14 mouse cellular contexts compared by ENCODE assay signal in genomic region chr3:67573523-67573922, GRCm38 (mm10). TPM values are rescaled to one million over a fixed set of nuclear protein-coding genes. Genes with fewer than 3 reads are reported as not detected.
DNase-seq lines count a peak whose midpoint lies in the region; TF ChIP-seq lines count a peak whose summit lies in the region.
"Had no signal": no experiment of that assay in that cellular context is flagged by ENCODE, and none has a peak within 500 bp of the region (broad histone marks: within the 10 kb centered on the region; RNA-seq: fewer than 3 reads in every experiment).

No protein-coding gene starts in this region.

- H3K9ac ChIP-seq in ES-E14 (ENCODE audit: insufficient read depth, low read depth, low read length, poor library complexity, severe bottlenecking): no peak overlapping the region
- H3K9ac ChIP-seq: embryonic facial prominence, embryonic 15.5 days; heart, embryonic 13.5 days; limb, embryonic 15.5 days had no signal

- in situ Hi-C loops in ES-E14 (cut with MboI; ENCODE audit: low sequenced_read_pairs in 2 of 2, unreplicated experiment in 2 of 2): no loop called here

- no peaks in the 10 kb centered on the region for H3K9me3 ChIP-seq in ES-E14 (ENCODE audit: control insufficient read depth, insufficient read depth, low read depth, low read length)
- H3K9me3 ChIP-seq: embryonic facial prominence, embryonic 15.5 days; heart, embryonic 13.5 days; limb, embryonic 15.5 days had no signal

- DNase-seq in embryo, embryonic 10.5 days (ENCODE audit: low spot score): peak; percentile 2
- DNase-seq in embryo, embryonic 11 days: no peak
- DNase-seq in 416B (ENCODE audit: low read depth): peak; percentile 51
- peak; percentile 38 for DNase-seq in ES-E14 (ENCODE audit: low read depth, low spot score)
- DNase-seq in induced T-regulatory cell, adult 2 months (ENCODE audit: low read depth): peak; percentile 34
- no peak for DNase-seq in lung, adult 2 months
- DNase-seq in heart, postnatal 4 days: no peak
- DNase-seq in thymus, adult 2 months: no peak
- DNase-seq: cerebellum, adult 9-11 months; right cerebral cortex, postnatal 4 days had no signal

- no peaks in the 10 kb centered on the region for H3K36me3 ChIP-seq in ES-E14 (ENCODE audit: control insufficient read depth, insufficient read depth, low read length, poor library complexity, severe bottlenecking)
- no peaks in the 10 kb centered on the region for H3K36me3 ChIP-seq in thymus, adult 2 months (ENCODE audit: control insufficient read depth, insufficient read depth, low read length)
- H3K36me3 ChIP-seq: embryonic facial prominence, embryonic 15.5 days; heart, embryonic 13.5 days; limb, embryonic 15.5 days had no signal

- H3K27ac ChIP-seq in ES-E14 (ENCODE audit: insufficient read depth, low read depth, low read length, poor library complexity, severe bottlenecking): no peak overlapping the region
- no peak overlapping the region for H3K27ac ChIP-seq in thymus, adult 2 months (ENCODE audit: control insufficient read depth, insufficient read depth, low read length)
- H3K27ac ChIP-seq: embryonic facial prominence, embryonic 15.5 days; heart, embryonic 13.5 days; limb, embryonic 15.5 days had no signal

- TF ChIP-seq CTCF in lung, adult 2 months (IDR thresholded peaks at IDR 0.05; ENCODE audit: insufficient read depth, low read length): no peak
- TF ChIP-seq CTCF in thymus, adult 2 months (IDR thresholded peaks at IDR 0.05; ENCODE audit: borderline replicate concordance, control insufficient read depth, extremely low read depth, insufficient read depth, low read length, poor library complexity): no peak

- H3K4me3 ChIP-seq in ES-E14 (ENCODE audit: insufficient read depth in 1 of 2, low read depth in 1 of 2, low read length in 2 of 2, poor library complexity in 1 of 2, severe bottlenecking in 1 of 2): no peak overlapping the region
- H3K4me3 ChIP-seq in lung, adult 2 months (replicated peaks; ENCODE audit: extremely low read depth, low read depth, low read length): no peak overlapping the region
- H3K4me3 ChIP-seq in thymus, adult 2 months (ENCODE audit: control insufficient read depth, insufficient read depth, low read length): no peak overlapping the region
- H3K4me3 ChIP-seq: embryonic facial prominence, embryonic 15.5 days; heart, embryonic 13.5 days; limb, embryonic 15.5 days had no signal

- H3K4me1 ChIP-seq in ES-E14 (ENCODE audit: control insufficient read depth in 2 of 2, insufficient read depth in 2 of 2, low read length in 2 of 2, poor library complexity in 1 of 2): no peaks in the 10 kb centered on the region
- no peaks in the 10 kb centered on the region for H3K4me1 ChIP-seq in lung, adult 2 months (ENCODE audit: control insufficient read depth, insufficient read depth, low read length)
- no peaks in the 10 kb centered on the region for H3K4me1 ChIP-seq in thymus, adult 2 months (replicated peaks; ENCODE audit: control insufficient read depth, insufficient read depth, low read length)
- H3K4me1 ChIP-seq: embryonic facial prominence, embryonic 15.5 days; heart, embryonic 13.5 days; limb, embryonic 15.5 days had no signal

- H3K27me3 ChIP-seq in thymus, adult 2 months (ENCODE audit: control insufficient read depth, insufficient read depth, low read length): no peaks in the 10 kb centered on the region

- 3% methylated on average over 1 of the region's 1 CpGs for WGBS in lung, adult 2 months
- WGBS in thymus, adult 2 months: 5% methylated on average over 1 of the region's 1 CpGs

- no peak for TF ChIP-seq POLR2A in lung, adult 2 months (IDR thresholded peaks at IDR 0.05; ENCODE audit: borderline replicate concordance, extremely low read depth, low read depth, low read length)
- TF ChIP-seq POLR2A in thymus, adult 2 months (IDR thresholded peaks at IDR 0.05; ENCODE audit: control insufficient read depth, extremely low read depth, insufficient read depth, low read length, poor library complexity): no peak

TF ChIP-seq in ES-E14, 5 proteins besides CTCF, POLR2A, EP300 and RAD21:
- TF ChIP-seq HCFC1 (IDR thresholded peaks at IDR 0.05; ENCODE audit: borderline replicate concordance, insufficient read depth, low read length) (no peak), MAFK (IDR thresholded peaks at IDR 0.05; ENCODE audit: insufficient read depth, low read depth, low read length) (no peak), ZNF384 (IDR thresholded peaks at IDR 0.05; ENCODE audit: low read depth, low read length) (no peak), ZC3H11A (IDR thresholded peaks at IDR 0.05; ENCODE audit: borderline replicate concordance, low read depth, low read length) (no peak)
TF ChIP-seq in ES-E14: peak in this region for 0.

RNA-seq across cellular contexts. Expression of gene Mfsd1, which starts 9.0 kb away (rescaled TPM):
- total RNA-seq in ES-E14 (2012; rRNA removed): 96.6 and 117 TPM in 2 replicates
- polyA plus RNA-seq in lung, adult 2 months (2012; rRNA removed): 45.2 and 47.6 TPM in 2 replicates
- 10 to 100 TPM; 36.8 to 38.2 TPM for total RNA-seq in heart, postnatal 4 days (2021)
- polyA plus RNA-seq in thymus, adult 2 months (2012; rRNA removed): 33.2 and 35.3 TPM in 2 replicates

RNA-seq across cellular contexts. Expression of gene Rarres1, which starts 58.2 kb away (rescaled TPM):
- 0.36 and 0.37 TPM in 2 replicates for total RNA-seq in ES-E14 (2012; rRNA removed)
- polyA plus RNA-seq in lung, adult 2 months (2012; rRNA removed): 1.1 and 2.3 TPM in 2 replicates
- total RNA-seq in heart, postnatal 4 days (2021): 1 to 10 TPM; 1.0 TPM
- 2.8 and 3.0 TPM in 2 replicates for polyA plus RNA-seq in thymus, adult 2 months (2012; rRNA removed)
- total RNA-seq: neutrophil, adult 5-6 weeks had no signal

Comparison
In these comparisons a context has a peak if more than half of its experiments do, and no peak if none do; other contexts are left out.
1. DNase-seq: peak in embryo, embryonic 10.5 days (single experiment), 416B (single experiment), ES-E14 (single experiment) and induced T-regulatory cell, adult 2 months (single experiment); none in embryo, embryonic 11 days (single experiment), lung, adult 2 months (single experiment), heart, postnatal 4 days (single experiment) and thymus, adult 2 months (single experiment).